Mouse (Mus musculus) layer of hippocampus, adult 18-20 months (tissue): Measurements from ENCODE around the gene Asphd1. TPM values are rescaled to one million over a fixed set of nuclear protein-coding genes. Genes with fewer than 3 reads are reported as not detected.

Source experiments
- DNase-seq, 2 experiments: peaks; one replicate each; pipeline ENCODE4 v3.0.0; 2022; ENCODE audit warnings: low spot score in 2 of 2
- total RNA-seq, 2 experiments: library from RNA; stranded (reverse); gene quantifications; 2 replicates each; pipeline ENCODE4 v1.2.3; 2021

Gene Asphd1
- total RNA-seq, 2 experiments from 2014 or later: 33.3 to 33.7 TPM

DNA sequence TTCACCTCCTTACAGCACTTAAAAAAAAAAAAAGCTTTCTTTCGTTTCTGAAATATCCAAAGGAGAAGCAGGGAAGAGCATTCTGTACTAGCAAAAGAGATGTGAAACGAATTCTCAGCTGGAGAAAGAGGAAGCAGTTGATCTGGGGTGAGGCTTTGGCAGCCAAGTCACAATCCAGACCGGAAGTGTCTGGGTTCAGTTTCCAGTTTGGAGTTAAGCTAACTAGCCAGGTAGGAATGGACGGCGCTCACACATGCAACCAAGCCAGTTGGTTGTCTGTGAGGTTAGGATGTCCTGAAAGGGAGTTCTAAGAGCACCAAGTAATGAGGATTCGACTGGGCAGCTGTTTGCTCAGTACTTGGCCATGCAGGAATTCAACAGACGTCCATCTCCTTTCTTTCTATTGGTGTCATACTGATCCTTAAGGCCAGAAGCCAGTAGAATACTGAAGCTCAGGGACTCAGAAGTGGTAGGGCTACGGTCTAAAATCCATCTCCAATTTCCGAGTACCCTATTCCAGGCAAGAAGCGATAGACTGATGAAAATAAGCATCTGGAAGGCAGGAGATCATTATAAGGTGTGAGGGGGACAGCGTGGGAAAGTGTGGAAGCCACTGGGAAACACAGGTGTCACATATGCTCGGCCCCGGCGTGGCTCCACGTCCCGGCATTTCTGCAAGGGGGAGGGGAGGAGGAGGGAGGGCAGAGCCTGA is 51.8 kb downstream of the Asphd1 start:
- DNase-seq: peak in 1 of 2 experiments; percentile 13

DNA sequence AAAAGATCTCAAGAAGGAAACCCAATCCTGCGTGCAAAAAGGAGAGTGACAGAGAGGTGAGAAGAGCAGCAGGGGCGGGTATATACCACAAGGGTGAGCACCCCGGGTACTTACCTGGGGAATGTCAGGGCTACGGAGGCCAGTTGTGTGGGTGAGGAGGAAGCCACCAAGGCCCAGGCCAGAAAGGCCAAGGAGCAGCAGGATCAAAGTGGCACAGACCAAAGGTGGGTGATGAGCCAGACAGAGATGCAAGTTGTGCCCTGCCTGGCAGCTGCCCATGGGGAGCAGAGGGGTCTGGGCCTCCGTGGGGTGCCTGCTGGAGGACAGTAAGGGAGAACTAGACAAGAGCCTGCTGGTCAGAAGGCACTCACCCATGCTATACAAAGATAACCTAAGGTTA is 52.5 kb downstream of the Asphd1 start:
- no peak for DNase-seq

Other genes starting within 250 kb of the Asphd1 start
- gene Coro1a, start 241.8 kb downstream of the Asphd1 start, total RNA-seq: 100 to 1,000 TPM; 121 to 122 TPM
- 100 to 1,000 TPM; 174 to 194 TPM for gene Mapk3, start 190.0 kb downstream of the Asphd1 start, total RNA-seq
- gene Gdpd3, start 183.2 kb downstream of the Asphd1 start, total RNA-seq: 1 to 10 TPM; 2.2 to 4.6 TPM
- gene Ypel3, start 172.6 kb downstream of the Asphd1 start, total RNA-seq: 100 to 1,000 TPM; 286 to 300 TPM
- gene Tbx6, start 168.1 kb downstream of the Asphd1 start, total RNA-seq: under 1 TPM; 0.56 to 0.64 TPM
- gene Ppp4c, start 157.1 kb downstream of the Asphd1 start, total RNA-seq: 10 to 100 TPM; 48.9 to 54.5 TPM
- gene Fam57b, start 151.9 kb downstream of the Asphd1 start, total RNA-seq: 10 to 100 TPM; 62.4 to 68.1 TPM
- gene 4930451I11Rik, start 117.9 kb downstream of the Asphd1 start, total RNA-seq: not detected
- gene Doc2a, start 102.2 kb downstream of the Asphd1 start, total RNA-seq: 10 to 100 TPM; 15.8 to 18.5 TPM
- gene Hirip3, start 87.6 kb downstream of the Asphd1 start, total RNA-seq: 10 to 100 TPM; 25.8 to 30.9 TPM
- 10 to 100 TPM; 48.4 to 55.6 TPM for gene Ino80e, start 87.2 kb downstream of the Asphd1 start, total RNA-seq
- gene Taok2, start 64.9 kb downstream of the Asphd1 start, total RNA-seq: 100 to 1,000 TPM; 156 to 160 TPM
- 10 to 100 TPM; 18.4 to 23.1 TPM for gene Tmem219, start 26.7 kb downstream of the Asphd1 start, total RNA-seq
- 100 to 1,000 TPM; 192 to 198 TPM for gene Kctd13, start 20.7 kb downstream of the Asphd1 start, total RNA-seq
- gene Sez6l2, start 981 bp upstream of the Asphd1 start, total RNA-seq: 100 to 1,000 TPM; 475 to 503 TPM
- 100 to 1,000 TPM; 164 to 166 TPM for gene Cdipt, start 26.3 kb upstream of the Asphd1 start, total RNA-seq
- not detected for gene Cdiptos, start 26.5 kb upstream of the Asphd1 start, total RNA-seq
- gene Mvp, start 65.0 kb upstream of the Asphd1 start, total RNA-seq: 10 to 100 TPM in 1 of 2 experiments, 1 to 10 TPM in 1; 8.5 to 10.0 TPM
- gene Pagr1b, start 66.9 kb upstream of the Asphd1 start, total RNA-seq: not detected
- gene Pagr1a, start 67.8 kb upstream of the Asphd1 start, total RNA-seq: 10 to 100 TPM; 16.7 to 17.4 TPM
- 10 to 100 TPM; 61.2 to 65.1 TPM for gene Gm42742, start 71.5 kb upstream of the Asphd1 start, total RNA-seq
- 100 to 1,000 TPM; 246 to 261 TPM for gene Prrt2, start 71.6 kb upstream of the Asphd1 start, total RNA-seq
- gene Maz, start 77.5 kb upstream of the Asphd1 start, total RNA-seq: 100 to 1,000 TPM; 238 to 241 TPM
- 1 to 10 TPM; 3.1 to 6.0 TPM for gene Kif22, start 92.9 kb upstream of the Asphd1 start, total RNA-seq
- gene Zg16, start 137.7 kb upstream of the Asphd1 start, total RNA-seq: not detected
- 1 to 10 TPM in 1 of 2 experiments, under 1 TPM in 1; 0.84 to 1.6 TPM for gene AI467606, start 141.8 kb upstream of the Asphd1 start, total RNA-seq
- under 1 TPM; 0.20 to 0.50 TPM for gene Qprt, start 172.6 kb upstream of the Asphd1 start, total RNA-seq
- under 1 TPM; 0.25 to 0.30 TPM for gene Spn, start 188.2 kb upstream of the Asphd1 start, total RNA-seq
- gene Cd2bp2, start 246.5 kb upstream of the Asphd1 start, total RNA-seq: 100 to 1,000 TPM in 1 of 2 experiments, 10 to 100 TPM in 1; 87.8 to 105 TPM